Mouse (Mus musculus) MEL-GATA-1-ER (cell line): ENCODE results near the gene Dpf3.

Experiments used
- DNase-seq: peaks from one replicate; pipeline ENCODE4 v3.0.0-alpha.2; 2012; ENCODE audit warnings: low read depth; ENCODE audit errors: extremely low read depth

Dpf3 gene

DNA sequence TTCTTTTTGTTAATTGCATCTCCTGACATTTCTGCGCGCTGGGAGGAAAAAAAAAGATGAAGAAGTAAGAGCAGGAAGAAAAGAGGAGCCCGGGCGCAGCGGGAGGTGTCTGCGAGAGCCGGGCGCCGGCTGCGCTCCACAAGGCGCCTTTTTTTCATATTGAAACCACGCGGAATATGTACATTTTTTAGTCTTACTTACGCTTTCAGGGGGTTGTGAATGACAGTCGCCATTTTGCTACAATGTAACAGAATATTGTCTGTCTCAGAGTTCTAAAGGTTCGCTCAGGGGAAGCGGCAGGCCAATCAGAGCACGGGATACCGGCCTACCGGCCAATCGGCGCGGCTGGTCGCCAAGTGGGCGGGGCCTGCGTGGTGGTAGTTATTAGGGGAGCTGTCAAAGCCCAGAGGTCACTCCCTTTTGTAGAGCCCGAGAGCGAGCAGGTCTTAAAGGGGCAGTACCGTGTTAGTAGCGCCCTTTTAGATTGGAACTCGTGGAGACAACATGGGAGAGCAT is at the start of gene Dpf3:
Gene Dpf3 (minus strand): TSS at position 241 of the 516 bp plus-strand sequence.
- peak; percentile 96 for DNase-seq

DNA sequence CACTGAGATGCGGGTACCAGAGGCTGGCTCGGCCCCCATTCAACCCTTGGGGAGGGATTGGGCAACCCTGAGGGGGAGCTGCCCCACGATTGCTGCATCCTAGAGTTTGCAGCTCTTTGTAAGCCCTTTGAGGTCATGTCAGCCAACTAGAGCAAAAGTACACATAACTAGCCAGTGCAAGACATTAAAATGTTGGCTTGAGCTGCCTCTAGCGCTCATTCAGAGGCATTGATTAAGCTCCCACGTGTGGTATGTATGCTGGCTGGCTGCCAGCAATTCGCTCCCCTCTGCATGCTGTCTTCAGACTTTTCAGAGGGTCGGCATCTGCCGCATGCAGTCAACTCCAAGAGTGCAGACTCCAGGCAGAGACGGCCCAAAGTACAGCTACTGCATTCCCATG is 48.5 kb upstream of the Dpf3 start:
- no peak for DNase-seq

DNA sequence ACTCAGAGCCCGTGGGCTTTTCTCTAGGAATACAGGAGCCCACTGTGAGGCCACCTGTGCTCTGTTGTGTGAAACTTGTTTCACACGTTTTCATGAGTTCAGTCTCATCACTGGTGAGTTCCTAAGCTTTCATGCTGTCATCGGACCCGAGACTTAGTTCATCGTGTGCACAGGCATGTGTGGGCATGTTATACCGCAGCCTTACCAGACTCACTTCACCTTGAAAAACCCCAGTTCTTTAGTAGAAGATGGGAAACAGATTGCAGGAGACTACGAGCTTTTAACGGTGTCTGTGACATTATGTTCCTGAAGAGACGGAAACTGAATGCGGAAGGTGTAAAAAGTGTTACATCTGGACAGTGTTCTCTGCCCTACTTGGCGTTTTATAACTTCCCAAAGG is 47.9 kb upstream of the Dpf3 start:
- DNase-seq: no peak

DNA sequence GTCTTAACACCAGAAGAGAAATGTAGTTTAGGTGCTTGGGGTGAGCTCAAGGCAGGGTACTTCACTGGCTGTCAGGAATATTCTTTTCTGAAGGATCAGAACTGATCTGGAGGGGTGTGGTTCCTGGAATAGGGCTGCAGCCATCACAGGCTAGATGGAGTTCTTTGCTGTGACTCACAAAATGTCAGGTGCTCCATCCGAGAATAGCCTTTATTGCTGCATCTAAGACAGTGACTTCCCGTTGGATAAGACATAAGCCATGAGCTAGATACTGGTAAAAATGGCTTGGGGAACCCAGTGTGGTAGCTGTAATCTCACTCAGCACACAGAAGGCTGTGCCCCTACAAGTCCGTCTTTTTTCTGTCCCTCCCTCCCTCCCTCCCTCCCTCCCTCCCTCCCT is 46.7 kb upstream of the Dpf3 start:
- no peak for DNase-seq

DNA sequence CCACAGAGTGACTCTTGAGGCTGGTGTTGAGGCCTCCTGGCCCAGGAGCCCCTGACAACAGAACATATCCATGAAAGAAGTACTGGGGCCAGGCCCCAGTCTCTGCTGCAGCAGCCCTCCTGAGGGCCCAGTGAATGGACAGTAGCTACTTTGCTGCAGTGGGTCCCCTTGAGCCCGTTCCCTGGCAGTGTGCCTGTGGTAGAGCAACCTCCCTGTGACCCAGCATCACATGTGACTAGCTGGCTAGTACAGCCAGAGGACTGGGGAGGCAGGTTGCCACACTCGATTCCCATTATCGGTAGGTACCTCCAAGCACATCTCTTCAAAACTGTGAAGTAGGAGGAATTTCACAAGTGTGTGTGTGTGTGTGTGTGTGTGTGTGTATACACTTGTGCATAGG is 45.5 kb upstream of the Dpf3 start:
- no peak for DNase-seq

DNA sequence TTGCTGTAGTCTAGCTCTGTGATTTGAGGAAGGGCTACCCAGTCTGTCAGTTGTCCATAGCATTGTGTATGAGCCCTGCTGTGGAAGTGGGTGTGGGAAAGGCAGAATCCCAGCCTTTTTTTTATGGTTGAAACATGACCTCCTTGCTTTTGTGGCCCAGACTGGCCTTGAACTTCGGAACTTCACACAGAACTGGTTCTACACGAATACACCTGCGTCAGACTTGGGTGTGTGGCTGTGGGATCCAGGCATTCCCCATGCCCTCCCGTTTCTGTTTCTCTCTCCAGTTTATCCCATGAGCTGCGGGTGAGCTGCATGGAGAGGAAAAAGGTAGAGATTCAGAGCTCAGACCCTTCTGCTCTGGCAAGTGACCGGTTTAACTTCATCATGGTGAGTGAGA is 44.5 kb upstream of the Dpf3 start:
- DNase-seq: no peak

DNA sequence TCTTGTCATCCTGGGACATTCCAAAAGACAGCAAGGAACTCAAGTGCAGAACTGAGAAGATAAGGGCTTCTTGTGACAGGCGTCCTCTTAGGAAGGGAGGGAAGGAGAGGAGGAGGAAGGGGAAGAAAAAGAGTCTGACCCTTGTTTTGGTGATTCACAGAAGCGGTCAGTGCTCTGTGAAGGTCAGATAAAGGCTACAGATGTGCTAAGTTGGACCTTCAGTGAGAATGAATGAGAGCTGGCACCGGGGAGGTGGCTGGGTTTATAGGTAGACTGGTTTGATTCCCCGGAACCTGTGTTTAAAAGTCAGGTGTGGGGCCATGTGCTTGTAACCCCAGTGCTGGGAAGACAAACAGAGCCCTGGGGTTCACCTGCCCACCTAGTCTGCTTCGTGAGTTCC is 41.1 kb upstream of the Dpf3 start:
- no peak for DNase-seq

DNA sequence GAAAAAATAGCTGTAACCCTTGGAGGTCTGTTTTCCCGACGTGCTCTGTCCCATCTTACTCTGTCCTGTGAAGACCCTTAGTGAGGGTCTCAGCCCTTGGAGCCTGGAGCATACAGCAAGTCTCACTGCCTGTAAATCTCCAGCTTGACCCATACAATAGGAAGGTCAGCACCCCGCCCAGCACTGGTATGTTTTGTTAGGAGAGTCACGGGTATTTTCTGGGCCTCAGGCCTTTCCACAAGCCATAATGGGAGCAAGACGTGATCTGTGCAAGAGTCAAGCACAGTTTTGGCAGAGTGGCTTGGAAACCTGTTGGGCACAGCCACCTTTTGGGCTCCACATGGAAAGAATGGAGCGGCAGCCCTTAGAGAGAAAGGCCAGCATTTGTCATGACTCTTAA is 40.3 kb upstream of the Dpf3 start:
- no peak for DNase-seq

DNA sequence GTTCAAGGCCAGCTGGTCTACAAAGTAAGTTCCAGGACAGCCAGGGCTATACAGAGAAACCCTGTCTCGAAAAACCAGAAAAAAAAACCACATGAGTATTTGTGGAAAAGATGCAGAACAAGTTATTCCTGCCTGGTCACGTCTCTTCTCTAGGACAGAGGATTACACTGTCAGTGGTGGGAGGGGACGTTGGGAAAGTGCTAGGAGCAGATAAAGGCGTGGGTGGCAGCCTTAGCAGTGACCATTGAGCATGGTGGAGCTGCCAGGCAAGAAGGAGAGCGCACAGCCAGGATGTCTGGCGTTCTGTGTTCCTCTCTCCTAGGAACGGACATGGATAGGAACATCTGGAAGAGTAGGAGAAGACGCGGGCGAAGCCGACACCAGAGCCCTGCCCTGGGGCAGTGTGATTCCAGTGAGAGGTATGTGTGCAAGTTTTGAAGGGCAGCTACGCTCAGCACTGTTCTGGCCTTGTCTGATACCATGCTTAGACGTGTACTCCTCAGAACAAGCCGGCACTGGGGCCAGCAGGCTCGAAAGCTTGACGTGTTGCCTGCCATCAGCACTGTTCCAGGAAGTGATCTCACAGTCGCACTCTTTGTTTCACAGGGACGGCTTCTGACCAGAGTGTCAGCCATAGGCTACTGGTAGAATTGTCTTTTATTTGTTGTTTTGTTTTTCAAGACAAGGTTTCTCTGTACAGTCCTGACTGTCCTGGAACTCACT is 38.5 kb upstream of the Dpf3 start:
- no peak for DNase-seq

DNA sequence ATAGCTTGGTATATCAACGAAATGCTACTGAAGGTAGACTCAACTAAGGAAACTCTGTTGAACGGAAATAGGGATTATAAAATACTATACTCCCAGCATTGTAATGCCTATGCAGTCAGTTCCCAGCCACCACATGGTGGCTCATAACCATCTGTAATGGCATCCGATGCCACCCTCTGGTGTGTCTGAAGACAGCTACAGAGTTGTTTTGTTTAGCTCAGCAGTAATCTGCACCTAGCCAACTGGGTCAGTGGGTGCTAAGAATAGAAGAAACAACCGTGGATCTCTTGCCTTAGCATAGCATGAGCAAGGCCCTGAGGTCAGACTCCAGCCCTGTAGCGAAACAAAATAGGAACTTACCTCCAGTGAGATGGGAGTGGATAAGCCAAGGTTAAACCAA is 36.8 kb upstream of the Dpf3 start:
- DNase-seq: no peak

DNA sequence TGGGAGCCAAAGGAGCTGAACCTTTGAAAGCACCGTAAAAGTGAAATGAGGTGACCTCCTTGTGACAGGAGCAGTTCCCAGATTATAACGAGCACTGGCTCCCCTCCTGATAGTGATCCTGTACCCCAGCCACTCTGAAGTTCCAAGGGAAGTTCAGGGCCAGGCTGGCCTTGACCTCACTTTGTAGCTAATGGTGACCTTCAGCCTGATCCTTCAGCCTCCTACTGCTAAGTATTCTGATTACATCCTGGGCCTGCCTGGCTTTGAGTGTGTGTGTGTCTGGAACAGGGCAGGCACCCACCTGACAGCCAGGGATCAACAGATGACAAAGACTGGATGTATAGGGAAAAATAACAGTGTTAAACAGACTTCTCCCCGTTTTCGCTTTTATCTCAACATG is 36.4 kb upstream of the Dpf3 start:
- DNase-seq: no peak

DNA sequence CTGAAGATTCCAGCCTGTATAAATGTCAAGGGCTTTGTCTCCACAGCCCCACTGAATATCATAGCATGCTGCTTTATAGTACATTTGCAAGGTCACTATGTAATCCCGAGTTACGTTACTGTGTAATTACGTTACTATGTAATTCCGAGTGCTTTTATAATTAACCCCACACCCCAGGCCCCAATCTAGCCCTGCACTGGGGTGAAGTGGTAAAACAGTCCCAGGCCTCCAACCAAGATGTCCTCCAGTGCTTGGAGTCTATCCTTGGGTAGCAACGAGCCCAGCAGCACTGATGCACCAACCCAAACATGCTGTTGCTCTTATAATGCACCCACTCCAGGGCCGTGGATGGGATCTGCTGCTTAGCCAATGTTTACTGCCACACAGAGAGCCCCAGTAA is 35.5 kb upstream of the Dpf3 start:
- DNase-seq: no peak

DNA sequence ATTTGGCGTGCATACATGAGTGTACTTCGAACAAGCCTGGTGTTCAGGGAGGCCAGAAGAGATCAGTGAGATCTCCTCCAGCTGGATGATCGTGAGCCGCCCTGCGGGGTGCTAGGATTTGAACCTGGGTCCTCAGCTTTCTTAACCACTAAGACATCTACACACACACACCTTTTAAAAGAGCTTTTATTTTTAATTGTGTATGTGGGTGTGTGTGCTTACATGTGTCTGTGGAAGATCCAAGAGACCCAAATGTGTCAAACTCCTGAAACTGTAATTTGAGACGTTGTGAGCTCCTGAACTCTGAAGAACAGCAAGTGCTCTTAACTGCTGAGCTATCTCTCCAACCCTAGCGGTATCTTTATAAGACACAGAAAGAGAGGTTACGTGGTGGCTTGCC is 33.6 kb upstream of the Dpf3 start:
- no peak for DNase-seq

DNA sequence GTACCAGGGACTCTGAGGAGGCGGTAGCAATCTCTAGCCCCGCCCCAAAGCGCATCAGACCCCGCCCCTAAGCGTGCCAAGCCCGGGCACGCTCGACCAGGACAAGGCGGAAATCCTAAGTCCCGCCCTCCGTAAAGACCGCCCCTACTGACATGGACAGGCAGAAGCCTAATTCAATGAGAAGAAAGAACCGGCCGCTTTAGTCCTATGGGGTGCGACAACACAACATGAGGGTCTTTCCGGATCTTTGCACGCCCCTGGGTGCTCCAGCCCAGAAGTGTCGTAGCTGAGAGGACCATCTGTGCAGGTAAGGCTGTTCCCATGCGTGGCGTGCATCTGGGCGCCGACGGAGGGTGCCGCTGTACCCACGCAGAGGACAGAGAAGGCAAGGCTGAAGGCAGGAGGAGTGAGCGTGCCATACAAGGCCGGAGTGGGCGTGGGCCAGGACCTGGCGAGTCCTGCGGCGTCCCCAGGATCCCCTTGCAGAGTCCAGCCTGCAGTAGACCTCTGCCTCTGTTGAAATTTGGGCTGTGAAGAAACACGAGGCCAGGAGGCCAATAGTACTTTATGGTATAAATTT is 32.9 kb upstream of the Dpf3 start, which contains the start of gene Dcaf4:
Gene Dcaf4 (plus strand): TSS at position 156 of the 580 bp plus-strand sequence.
- peak; percentile 91 for DNase-seq

DNA sequence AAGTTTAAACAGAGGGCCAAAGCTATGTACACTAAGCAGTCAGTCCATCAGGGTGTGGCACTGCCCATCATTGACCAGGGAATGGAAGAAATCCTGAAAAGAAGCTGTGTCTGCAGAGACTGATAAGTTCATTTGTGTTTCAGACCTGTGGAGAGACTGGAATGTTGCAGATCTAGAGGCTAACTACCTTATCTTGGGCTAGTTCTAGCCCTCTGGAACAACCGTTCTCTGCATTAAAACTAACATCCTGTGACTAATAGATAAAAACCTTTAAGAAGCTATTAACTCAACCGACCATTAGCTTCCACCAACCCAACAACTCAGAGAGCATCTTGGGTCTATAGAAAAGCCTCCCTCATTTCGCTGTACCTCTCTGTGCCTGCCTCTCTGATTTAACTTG is 30.1 kb upstream of the Dpf3 start:
- no peak for DNase-seq

DNA sequence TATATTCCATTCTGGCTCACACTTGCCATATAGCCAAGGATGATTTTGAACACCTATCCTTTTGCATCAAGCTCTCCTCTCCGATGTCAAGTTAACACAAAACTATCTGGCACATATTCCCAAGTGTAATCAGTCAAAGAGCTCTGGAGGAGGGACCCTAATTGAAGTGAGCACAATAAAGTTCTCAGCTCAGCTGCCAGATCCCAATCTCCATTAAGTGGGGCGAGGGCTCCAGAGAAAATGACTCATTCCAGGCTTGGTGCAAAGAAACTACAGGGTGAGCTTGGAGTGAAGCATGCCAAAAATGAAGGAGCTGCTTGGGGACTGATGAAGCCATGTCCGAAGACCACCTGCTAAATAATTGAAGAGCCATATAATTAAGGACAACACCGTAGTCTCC is 26.7 kb upstream of the Dpf3 start:
- DNase-seq: no peak

DNA sequence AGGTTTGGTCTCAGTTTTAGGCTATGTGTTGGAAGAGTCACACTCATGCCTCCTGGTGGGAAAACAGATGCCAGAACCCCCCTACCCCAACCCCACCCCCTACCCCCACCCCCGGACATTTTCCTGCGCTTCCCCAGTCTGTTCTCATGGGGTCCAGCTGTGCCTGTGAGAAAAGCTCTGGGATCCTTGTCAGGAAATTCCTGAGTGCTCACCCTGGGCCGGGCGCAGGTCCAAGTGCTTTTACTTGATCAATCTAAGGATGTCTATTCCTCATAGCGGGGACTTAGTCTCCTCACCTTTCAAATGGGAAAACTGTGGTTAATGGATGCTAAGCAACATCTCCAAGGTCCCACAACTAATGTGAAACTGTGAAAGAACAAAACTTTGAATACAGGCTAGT is 25.7 kb upstream of the Dpf3 start:
- DNase-seq: no peak

DNA sequence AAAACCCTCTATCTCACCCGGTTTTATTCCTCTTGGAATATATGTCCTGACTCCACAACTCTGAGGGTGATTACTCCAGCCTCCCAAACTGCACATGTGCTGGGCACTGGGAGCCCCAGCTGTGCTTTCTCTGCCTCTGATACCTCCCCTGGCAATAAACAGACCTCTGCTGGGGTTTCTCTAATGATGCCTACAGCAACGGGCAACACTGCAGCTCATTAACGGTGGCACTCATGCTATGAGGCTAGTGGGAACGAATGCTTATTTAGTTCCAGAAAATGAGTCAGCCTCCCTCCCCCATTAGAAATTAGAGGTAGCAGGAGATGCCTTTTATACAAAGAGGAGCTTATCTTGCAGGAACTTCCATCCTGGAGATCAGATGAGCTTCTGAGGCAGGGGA is 25.3 kb upstream of the Dpf3 start:
- DNase-seq: no peak

DNA sequence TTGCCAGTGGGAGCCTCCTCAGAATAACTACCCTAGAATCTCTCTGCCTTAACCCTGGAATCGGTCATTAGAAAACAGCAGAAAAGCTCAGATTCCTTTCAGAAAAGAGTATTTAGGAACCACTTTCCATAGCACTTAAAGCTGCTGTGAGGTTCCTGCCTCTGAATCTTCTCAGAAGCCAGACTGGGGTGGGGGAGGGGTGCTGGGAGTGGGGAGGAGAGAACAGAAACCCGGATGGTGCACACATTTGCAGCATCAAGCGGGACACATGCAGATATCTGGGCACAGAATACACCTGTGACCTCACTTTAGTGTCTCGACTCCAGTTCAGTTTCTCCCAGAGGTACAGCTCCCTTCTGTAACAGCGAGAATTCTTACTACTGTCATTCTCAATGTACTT is 23.1 kb upstream of the Dpf3 start:
- DNase-seq: no peak

DNA sequence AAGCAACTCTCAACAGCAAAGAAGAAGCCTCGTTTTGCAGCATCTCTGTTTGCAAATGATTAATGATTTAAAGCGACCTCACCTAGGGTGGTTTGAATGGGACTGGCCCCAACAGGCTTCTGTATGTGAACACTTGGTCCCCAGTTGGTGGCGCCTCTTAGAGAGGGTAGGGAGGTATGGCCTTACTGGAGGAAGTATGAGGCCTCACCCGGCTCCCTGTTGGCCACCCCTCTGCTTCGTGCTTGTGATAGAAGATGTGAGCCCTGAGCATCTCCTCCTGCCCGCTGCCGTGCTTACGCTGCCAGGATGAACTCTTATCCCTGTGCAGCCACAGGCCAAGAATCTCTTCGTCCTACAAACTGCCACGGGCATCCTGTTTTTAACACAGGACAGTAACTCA is 19.0 kb upstream of the Dpf3 start:
- no peak for DNase-seq

DNA sequence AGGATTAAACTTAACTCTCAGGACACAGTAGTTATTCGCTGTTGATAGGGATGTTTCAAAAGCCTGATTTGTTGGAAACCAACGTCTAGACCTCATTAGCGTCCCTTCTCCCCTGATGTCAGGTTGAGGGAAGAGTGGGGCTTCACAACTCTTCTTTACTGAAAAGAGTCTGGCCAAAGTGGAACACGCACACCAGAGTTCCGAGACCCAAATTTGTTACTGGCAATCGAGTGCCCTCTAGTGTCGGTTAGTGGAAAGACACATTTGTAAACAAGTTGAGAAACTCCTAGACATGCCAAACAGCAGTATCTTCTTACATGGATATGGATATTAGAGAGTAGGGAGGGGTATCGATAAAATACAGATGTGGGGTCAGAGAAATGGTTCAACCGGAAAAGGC is 14.7 kb upstream of the Dpf3 start:
- peak; percentile 64 for DNase-seq

DNA sequence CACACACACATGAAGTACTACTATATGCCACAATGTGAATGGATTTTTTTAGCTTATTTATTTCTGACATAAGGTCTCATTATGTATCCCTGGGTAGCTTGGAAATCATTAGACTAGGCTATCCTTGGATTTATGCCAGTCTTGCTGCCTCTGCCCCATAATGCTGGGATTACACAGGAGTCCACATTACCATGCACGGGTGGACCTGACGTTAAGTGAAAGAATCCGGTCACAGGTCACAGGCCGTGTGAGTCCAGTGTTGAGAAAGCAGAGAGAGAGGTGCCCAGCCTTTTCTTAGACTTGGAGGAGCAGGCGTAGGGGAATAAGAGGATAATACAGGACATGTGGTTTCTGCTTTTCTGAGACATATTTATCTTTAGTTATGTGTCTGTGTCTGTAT is 11.7 kb upstream of the Dpf3 start:
- no peak for DNase-seq

DNA sequence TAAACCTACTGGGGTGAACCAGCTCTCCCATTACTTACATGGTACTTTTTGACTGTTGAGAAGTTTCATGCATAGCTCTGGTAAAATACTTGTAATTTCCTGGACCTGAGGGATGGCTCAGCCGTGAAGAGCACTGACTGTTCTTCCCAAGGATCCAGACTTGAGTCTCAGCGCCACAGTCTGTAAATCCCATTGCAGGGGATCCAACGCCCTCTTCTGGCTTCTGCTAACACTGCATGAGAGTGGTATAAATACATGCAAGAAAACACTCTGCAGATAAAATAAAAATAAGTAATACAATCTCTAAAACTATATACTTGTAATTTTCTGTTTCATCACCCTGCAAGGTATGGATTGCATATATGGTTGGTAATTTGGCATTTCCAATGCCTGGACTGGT is 10.4 kb upstream of the Dpf3 start:
- DNase-seq: no peak
